Mouse (Mus musculus) neural tube, embryonic 15.5 days (tissue): ENCODE data around the gene Itgal. TPM values are rescaled to one million over a fixed set of nuclear protein-coding genes. Genes with fewer than 3 reads are reported as not detected.
"Not testable (repeated sequence)": the region's sequence is repeated elsewhere in the genome, so short reads cannot be mapped to it uniquely, and the experiment has no call there.

Experiments used
- ATAC-seq: fragments of 200-750 bp; cut with Nextera tagmentation; 2 replicates; pipeline ENCODE4 v1.8.0; 2017; ENCODE audit warnings: mild to moderate bottlenecking, moderate TSS enrichment, moderate library complexity; ENCODE audit not compliant: low FRiP score
- H3K27ac ChIP-seq: fragments of 300-500 bp; sonication (generic); replicated peaks from 2 replicates; pipeline ENCODE4 v1.5.1; 2015; ENCODE audit warnings: mild to moderate bottlenecking, inconsistent platforms
- H3K27me3 ChIP-seq: fragments of 300-500 bp; sonication (generic); replicated peaks from 2 replicates; pipeline ENCODE4 v1.6.1; 2015; ENCODE audit warnings: inconsistent platforms
- H3K36me3 ChIP-seq: fragments of 300-500 bp; sonication (generic); 2 replicates; pipeline ENCODE4 v1.6.1; 2015; ENCODE audit warnings: inconsistent platforms
- H3K4me1 ChIP-seq: fragments of 300-500 bp; sonication (generic); 2 replicates; pipeline ENCODE4 v1.6.1; 2015; ENCODE audit warnings: inconsistent platforms
- H3K4me2 ChIP-seq: fragments of 300-500 bp; sonication (generic); 2 replicates; pipeline ENCODE4 v1.6.1; 2015; ENCODE audit warnings: inconsistent platforms, mild to moderate bottlenecking, moderate library complexity
- H3K4me3 ChIP-seq: fragments of 300-500 bp; sonication (generic); replicated peaks from 2 replicates; pipeline ENCODE4 v1.5.1; 2015; ENCODE audit warnings: mild to moderate bottlenecking, inconsistent platforms
- H3K9ac ChIP-seq: fragments of 300-500 bp; sonication (generic); replicated peaks from 2 replicates; pipeline ENCODE4 v1.6.1; 2015; ENCODE audit warnings: mild to moderate bottlenecking, inconsistent platforms
- H3K9me3 ChIP-seq: fragments of 300-500 bp; sonication (generic); replicated peaks from 2 replicates; pipeline ENCODE4 v1.6.1; 2016; ENCODE audit warnings: inconsistent platforms
- WGBS: fragments of 180-500 bp; shearing (Covaris S2); methylation state at CpG from one replicate; pipeline ENCODE4 v1.1.7; 2015; ENCODE audit warnings: mixed read lengths; 5-methylcytosine and 5-hydroxymethylcytosine counted together
- polyA plus RNA-seq: library from polyadenylated mRNA; unstranded; fragments of >200 nt; fragmentation: Nextera tagmentation; extraction: Ambion mirVana; gene quantifications from 2 replicates; pipeline ENCODE4 v1.2.1, GENCODE M21; 2015

Gene Itgal
- 0.18 and 5.4 TPM in 2 replicates for polyA plus RNA-seq

DNA sequence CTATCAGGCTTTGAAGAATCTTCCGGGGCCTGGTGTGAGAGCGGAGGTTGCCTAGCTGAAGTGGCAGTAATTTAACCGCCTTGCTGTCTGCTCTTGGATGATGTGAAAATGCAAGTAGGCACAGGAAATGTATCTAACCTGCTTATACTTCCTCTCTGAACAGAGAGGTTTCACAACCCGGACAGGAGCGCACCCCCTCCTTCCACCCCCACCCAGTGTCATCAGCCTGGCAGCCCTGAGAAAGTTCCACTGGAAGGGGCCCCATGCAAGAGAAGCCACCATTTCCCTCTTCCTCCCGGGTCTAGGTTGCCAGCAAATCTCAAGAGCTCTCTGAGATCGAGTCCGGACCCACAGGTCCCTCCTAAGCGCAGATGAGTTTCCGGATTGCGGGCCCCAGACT is at the start of gene Itgal:
Gene Itgal (plus strand): TSS at position 163 of the 400 bp plus-strand sequence.
- Histone ChIP-seq H3K9me3 (no peaks in the 10 kb centered on the region), H3K9ac (no peak within 1 kb of the TSS), H3K27me3 (no peaks in the 10 kb centered on the region), H3K4me2 (no peak within 1 kb of the TSS), H3K4me3 (no peak within 1 kb of the TSS), H3K36me3 (no peaks in the 10 kb centered on the region), H3K27ac (no peak within 1 kb of the TSS), H3K4me1 (no peaks in the 10 kb centered on the region)
- WGBS, result 79% methylated on average over 11 of the region's 11 CpGs
- ATAC-seq, result no peak

DNA sequence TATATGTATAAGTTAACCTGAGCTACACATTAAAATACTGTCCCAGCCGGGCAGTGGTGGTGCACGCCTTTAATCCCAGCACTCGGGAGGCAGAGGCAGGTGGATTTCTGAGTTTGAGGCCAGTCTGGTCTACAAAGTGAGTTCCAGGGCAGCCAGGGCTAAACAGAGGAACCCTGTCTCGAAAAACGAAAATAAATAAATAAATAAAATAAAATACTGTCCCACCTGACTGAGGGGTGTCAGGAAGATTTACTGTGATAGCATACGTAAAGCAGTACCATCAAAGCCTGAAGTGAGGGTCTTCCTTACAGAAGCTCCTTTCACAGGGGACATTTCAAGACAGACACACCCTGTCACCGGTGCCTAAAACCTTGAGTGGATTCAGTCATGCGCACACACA is 45.5 kb upstream of the Itgal start:
- H3K4me2 ChIP-seq, H3K27ac ChIP-seq, H3K4me3 ChIP-seq, H3K9me3 ChIP-seq, H3K27me3 ChIP-seq, H3K9ac ChIP-seq, ATAC-seq: not testable (repeated sequence)
- Histone ChIP-seq H3K4me1 (peaks cover 39% of the 10 kb centered on the region), H3K36me3 (peaks cover 18% of the 10 kb centered on the region)
- WGBS, result 93% methylated on average over 8 of the region's 8 CpGs

- peaks cover 13% of the 10 kb centered on the region for H3K36me3 ChIP-seq
- WGBS, result 92% methylated on average over 2 of the region's 2 CpGs
- H3K4me1 ChIP-seq, result peaks cover 22% of the 10 kb centered on the region
- no peak overlapping the region for H3K9ac ChIP-seq
- H3K27me3 ChIP-seq, result no peaks in the 10 kb centered on the region
- H3K4me3 ChIP-seq, result no peak overlapping the region
- H3K27ac ChIP-seq, result no peak overlapping the region
- H3K9me3 ChIP-seq, result no peaks in the 10 kb centered on the region
- no peak for ATAC-seq
- H3K4me2 ChIP-seq, result no peak overlapping the region
These were observed 43.6 kb upstream of the Itgal start for GRCm38 (mm10) chr7:127252414-127252813.

DNA sequence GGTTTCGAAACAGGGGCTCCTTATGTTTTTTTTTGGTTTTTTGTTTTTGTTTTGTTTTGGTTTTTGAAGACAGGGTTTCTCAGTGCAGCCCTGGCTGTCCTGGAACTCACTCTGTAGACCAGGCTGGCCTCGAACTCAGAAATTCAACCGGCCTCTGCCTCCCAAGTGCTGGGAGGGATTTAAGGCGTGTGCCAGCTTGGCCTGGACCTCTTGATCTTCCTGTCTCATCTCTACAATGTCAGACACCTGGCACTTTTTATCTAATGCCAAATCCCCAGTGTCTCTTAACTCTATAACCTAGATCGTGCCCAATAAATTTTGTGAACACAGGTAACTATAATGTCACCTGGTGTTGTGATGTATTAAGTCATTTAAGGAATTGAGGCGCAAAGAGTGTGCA is 42.7 kb upstream of the Itgal start:
- H3K36me3 ChIP-seq, result peaks cover 10% of the 10 kb centered on the region
- H3K27me3 ChIP-seq, result no peaks in the 10 kb centered on the region
- H3K4me3 ChIP-seq, result peak overlapping the region; percentile 63
- ATAC-seq, result no peak
- no peaks in the 10 kb centered on the region for H3K9me3 ChIP-seq
- peaks cover 20% of the 10 kb centered on the region for H3K4me1 ChIP-seq
- peak overlapping the region; percentile 65 for H3K9ac ChIP-seq
- WGBS, result 79% methylated on average over 6 of the region's 6 CpGs
- peak overlapping the region; percentile 96 for H3K27ac ChIP-seq
- H3K4me2 ChIP-seq, result peak overlapping the region; percentile 97

- Histone ChIP-seq H3K4me1 (peaks cover 21% of the 10 kb centered on the region), H3K27me3 (no peaks in the 10 kb centered on the region), H3K27ac (peak overlapping the region; percentile 96), H3K36me3 (peaks cover 9% of the 10 kb centered on the region), H3K9ac (peak overlapping the region; percentile 89), H3K4me3 (peak overlapping the region; percentile 63), H3K4me2 (peak overlapping the region; percentile 97), H3K9me3 (no peaks in the 10 kb centered on the region)
- peak; percentile 94 for ATAC-seq
- under 1% methylated on average over 134 of the region's 136 CpGs for WGBS
These were observed 42.0 kb upstream of the Itgal start for GRCm38 (mm10) chr7:127253821-127254769.

DNA sequence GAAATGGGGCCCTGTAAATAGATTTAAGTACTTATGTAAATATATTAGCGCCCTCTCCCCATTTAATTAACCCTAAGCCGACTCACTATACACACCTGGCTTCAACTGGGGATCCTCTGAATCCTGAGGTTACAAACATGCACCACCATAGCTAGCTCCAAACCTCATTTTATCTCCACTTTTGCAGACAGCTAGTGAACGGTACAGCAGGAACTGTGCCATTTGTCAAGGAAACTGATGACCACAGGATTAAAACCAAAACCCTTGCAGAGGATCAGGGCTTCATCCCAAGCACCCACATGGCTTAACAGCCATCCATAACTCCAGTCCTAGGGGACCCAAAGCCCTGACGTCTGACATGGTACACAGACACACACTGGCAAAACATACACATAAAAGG is 41.1 kb upstream of the Itgal start:
- Histone ChIP-seq H3K4me1 (peaks cover 30% of the 10 kb centered on the region), H3K27me3 (no peaks in the 10 kb centered on the region), H3K4me2 (peak overlapping the region; percentile 97), H3K9ac (peak overlapping the region; percentile 89), H3K4me3 (peak overlapping the region; percentile 63), H3K36me3 (peaks cover under 1% of the 10 kb centered on the region), H3K27ac (peak overlapping the region; percentile 96), H3K9me3 (no peaks in the 10 kb centered on the region)
- 21% methylated on average over 4 of the region's 4 CpGs for WGBS
- ATAC-seq, result no peak

GRCm38 (mm10) chr7:127255965-127256364 is 40.1 kb upstream of the Itgal start:
- Histone ChIP-seq H3K4me1 (peaks cover 33% of the 10 kb centered on the region), H3K36me3 (no peaks in the 10 kb centered on the region), H3K9me3 (no peaks in the 10 kb centered on the region), H3K27me3 (no peaks in the 10 kb centered on the region), H3K4me3 (no peak overlapping the region), H3K4me2 (no peak overlapping the region), H3K9ac (no peak overlapping the region), H3K27ac (no peak overlapping the region)
- ATAC-seq, result no peak
- WGBS, result 93% methylated on average over 2 of the region's 2 CpGs

DNA sequence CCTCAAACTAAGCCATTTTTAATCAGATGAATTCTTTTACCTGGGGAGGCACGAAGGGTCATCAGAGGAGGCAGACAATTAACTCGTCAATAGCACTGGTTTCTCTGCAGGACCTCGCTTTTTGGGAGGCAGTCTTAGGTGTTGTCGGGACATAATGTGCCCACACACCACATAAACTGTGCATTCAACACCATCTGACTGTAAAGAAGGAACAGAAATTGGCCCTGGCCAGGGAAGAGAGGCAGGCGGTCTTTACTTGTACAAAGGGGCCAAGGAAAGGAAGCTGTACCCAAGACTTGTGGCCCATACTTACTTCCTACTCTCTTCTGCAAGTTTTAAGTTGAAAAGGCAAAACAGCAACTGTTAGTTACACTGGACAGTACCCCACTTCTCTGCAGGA is 39.5 kb upstream of the Itgal start:
- WGBS, result 87% methylated on average over 5 of the region's 5 CpGs
- Histone ChIP-seq H3K4me1 (peaks cover 37% of the 10 kb centered on the region), H3K36me3 (no peaks in the 10 kb centered on the region), H3K9ac (no peak overlapping the region), H3K27me3 (no peaks in the 10 kb centered on the region), H3K27ac (no peak overlapping the region), H3K4me2 (no peak overlapping the region), H3K4me3 (no peak overlapping the region), H3K9me3 (no peaks in the 10 kb centered on the region)
- no peak for ATAC-seq

- no peak overlapping the region for H3K27ac ChIP-seq
- peak overlapping the region; percentile 57 for H3K4me3 ChIP-seq
- H3K9ac ChIP-seq, result no peak overlapping the region
- no peaks in the 10 kb centered on the region for H3K9me3 ChIP-seq
- no peaks in the 10 kb centered on the region for H3K27me3 ChIP-seq
- no peaks in the 10 kb centered on the region for H3K36me3 ChIP-seq
- no peak for ATAC-seq
- peak overlapping the region; percentile 78 for H3K4me2 ChIP-seq
- H3K4me1 ChIP-seq, result peaks cover 28% of the 10 kb centered on the region
- 79% methylated on average over 8 of the region's 8 CpGs for WGBS
These were observed 36.7 kb upstream of the Itgal start for GRCm38 (mm10) chr7:127259186-127259905.

DNA sequence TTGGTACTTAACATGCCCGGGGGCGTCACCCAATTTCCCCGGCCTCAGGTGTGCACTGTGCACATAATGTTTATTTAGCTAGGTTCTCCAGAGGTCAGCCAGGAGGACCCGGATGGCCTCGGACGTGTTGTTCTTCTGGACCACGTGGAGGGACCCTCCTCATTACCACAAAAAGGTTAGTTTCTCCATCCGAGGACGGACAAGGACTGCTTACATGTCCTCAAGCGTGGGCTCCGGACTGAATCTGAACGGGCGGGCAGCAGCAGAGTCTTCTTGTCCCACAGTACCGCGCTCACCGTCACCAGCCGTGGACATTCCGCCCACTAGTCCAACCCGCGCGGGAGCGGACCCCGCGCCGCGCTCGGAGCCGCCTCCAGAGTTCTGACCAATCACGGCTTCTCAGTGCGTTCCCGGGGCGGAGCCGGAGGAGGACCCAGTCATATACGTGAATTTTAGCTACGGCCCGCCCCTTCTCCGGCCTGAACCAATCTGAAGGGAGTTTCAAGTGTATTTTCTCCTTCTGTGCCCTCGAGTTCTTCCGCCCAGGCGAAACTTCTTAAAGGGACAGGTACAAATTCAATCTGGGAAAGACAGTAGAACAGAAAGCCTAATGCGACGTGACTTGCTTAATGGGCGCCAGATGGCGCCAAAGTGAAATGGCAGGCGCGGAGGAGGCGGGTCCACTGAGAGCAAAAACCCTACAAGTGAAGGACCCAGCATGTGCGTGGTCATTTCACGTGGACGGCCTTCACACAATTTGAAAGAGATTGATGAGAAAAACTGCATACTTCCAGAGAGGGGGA is 35.5 kb upstream of the Itgal start, which contains the start of gene Dctpp1:
Gene Dctpp1 (minus strand): TSS at position 401 of the 803 bp plus-strand sequence.
- Histone ChIP-seq H3K27ac (peak within 1 kb of the TSS; percentile 61), H3K9ac (peak within 1 kb of the TSS; percentile 66), H3K4me3 (peak within 1 kb of the TSS; percentile 57), H3K9me3 (no peaks in the 10 kb centered on the region), H3K27me3 (no peaks in the 10 kb centered on the region), H3K4me2 (peak within 1 kb of the TSS; percentile 78), H3K36me3 (no peaks in the 10 kb centered on the region), H3K4me1 (peaks cover 18% of the 10 kb centered on the region)
- WGBS, result under 1% methylated on average over 50 of the region's 50 CpGs
- peak; percentile 99 for ATAC-seq
